ENCODE assay signal across 10 mouse cellular contexts in genomic region chr17:86283741-86284140, GRCm38 (mm10).
A peak's percentile ranks its signal among the peaks of the same experiment; 100 is the strongest.
DNase-seq lines count a peak whose midpoint lies in the region; ATAC-seq lines count a peak whose summit lies in the region.
"Had no signal": no experiment of that assay in that cellular context is flagged by ENCODE, and none has a peak within 500 bp of the region (broad histone marks: within the 10 kb centered on the region; RNA-seq: fewer than 3 reads in every experiment).

No protein-coding gene starts in this region.

- H3K4me2 ChIP-seq in lung, embryonic 16.5 days (ENCODE audit: low read depth, low read length), result no peak overlapping the region
- H3K4me2 ChIP-seq in kidney, embryonic 16.5 days (replicated peaks; ENCODE audit: low read depth, low read length), result no peak overlapping the region
- H3K4me2 ChIP-seq: midbrain, embryonic 15.5 days had no signal

- H3K4me3 ChIP-seq in lung, embryonic 16.5 days (ENCODE audit: low read length), result no peak overlapping the region
- H3K4me3 ChIP-seq in kidney, embryonic 16.5 days (ENCODE audit: low read length), result no peak overlapping the region
- H3K4me3 ChIP-seq: midbrain, embryonic 15.5 days had no signal

- peak overlapping the region; percentile 32 for H3K27ac ChIP-seq in lung, embryonic 16.5 days (ENCODE audit: low read length)
- peak overlapping the region; percentile 5; the same call in 1 of the 2 replicates for H3K27ac ChIP-seq in kidney, embryonic 16.5 days (ENCODE audit: low read length)
- H3K27ac ChIP-seq: midbrain, embryonic 15.5 days had no signal

- no peaks in the 10 kb centered on the region for H3K36me3 ChIP-seq in lung, embryonic 16.5 days (ENCODE audit: control insufficient read depth, insufficient read depth, low read length)
- no peaks in the 10 kb centered on the region for H3K36me3 ChIP-seq in kidney, embryonic 16.5 days (ENCODE audit: insufficient read depth, low read length)
- H3K36me3 ChIP-seq: midbrain, embryonic 15.5 days had no signal

- H3K27me3 ChIP-seq in lung, embryonic 16.5 days (ENCODE audit: control insufficient read depth, insufficient read depth, low read depth, low read length), result no peaks in the 10 kb centered on the region
- no peaks in the 10 kb centered on the region for H3K27me3 ChIP-seq in kidney, embryonic 16.5 days (ENCODE audit: insufficient read depth, low read length)
- H3K27me3 ChIP-seq: midbrain, embryonic 15.5 days had no signal

- ATAC-seq in cerebellum, adult (ENCODE audit: insufficient number of reproducible peaks, low FRiP score, low TSS enrichment), result peak; percentile 79
- ATAC-seq in lung, embryonic 16.5 days (ENCODE audit: low read depth), result peak; percentile 50
- peak; percentile 32; the same call in 1 of the 2 replicates for ATAC-seq in kidney, embryonic 16.5 days (ENCODE audit: low FRiP score, low TSS enrichment)
- ATAC-seq: midbrain, embryonic 15.5 days had no signal

- DNase-seq in cerebellum, postnatal 4 days (ENCODE audit: low spot score in 2 of 2), result no peak
- DNase-seq in lung, postnatal 14 days, result no peak
- no peak for DNase-seq in testis, postnatal 10 days (ENCODE audit: low spot score)
- no peak for DNase-seq in frontal cortex, postnatal 10 days (ENCODE audit: low spot score in 2 of 2)
- no peak for DNase-seq in ovary, postnatal 10 days (ENCODE audit: low spot score)
- DNase-seq: right cerebral cortex, postnatal 25 days had no signal

- peaks cover 14% of the 10 kb centered on the region for H3K4me1 ChIP-seq in lung, embryonic 16.5 days (replicated peaks; ENCODE audit: control insufficient read depth, insufficient read depth, low read length)
- peaks cover 16% of the 10 kb centered on the region for H3K4me1 ChIP-seq in kidney, embryonic 16.5 days (ENCODE audit: insufficient read depth, low read length)

- WGBS in lung, embryonic 16.5 days, result 27% methylated on average over 5 of the region's 5 CpGs
- 27% methylated on average over 5 of the region's 5 CpGs for WGBS in kidney, embryonic 16.5 days

- no peaks in the 10 kb centered on the region for H3K9me3 ChIP-seq in lung, embryonic 16.5 days (ENCODE audit: control insufficient read depth, low read length)
- no peaks in the 10 kb centered on the region for H3K9me3 ChIP-seq in kidney, embryonic 16.5 days (ENCODE audit: low read length)
- H3K9me3 ChIP-seq: midbrain, embryonic 15.5 days had no signal

- H3K9ac ChIP-seq in lung, embryonic 16.5 days (ENCODE audit: low read length), result no peak overlapping the region
- H3K9ac ChIP-seq in kidney, embryonic 16.5 days (replicated peaks; ENCODE audit: low read length), result no peak overlapping the region
- H3K9ac ChIP-seq: midbrain, embryonic 15.5 days had no signal
